Mouse (Mus musculus): ENCODE data around the gene Ccdc60. TPM values are rescaled to one million over a fixed set of nuclear protein-coding genes. Genes with fewer than 3 reads are reported as not detected.
A peak's percentile ranks its signal among the peaks of the same experiment; 100 is the strongest.

Ccdc60 gene
- polyA plus RNA-seq, 1 experiment from 2014 or later, result 0.39 TPM

DNA sequence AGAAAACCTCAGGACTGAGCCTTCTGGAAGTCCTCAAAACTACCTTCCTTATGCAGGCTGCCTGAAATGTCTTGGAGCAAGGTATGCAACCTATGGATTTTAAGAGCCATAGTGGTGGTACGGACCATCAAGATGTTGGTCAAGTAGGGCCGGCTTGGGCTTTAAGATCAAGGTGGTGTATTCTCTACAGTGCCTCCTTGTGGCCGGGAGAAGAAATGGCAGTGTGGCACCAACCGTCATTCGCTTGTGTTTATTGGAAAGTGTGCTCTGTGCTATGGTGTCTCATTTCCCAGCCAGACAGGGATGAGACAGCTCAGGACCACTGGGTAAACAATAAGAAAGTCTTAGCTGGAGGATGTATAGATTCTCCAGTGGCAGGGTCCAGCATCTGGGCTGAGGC is 76.1 kb downstream of the Ccdc60 start:
- WGBS, result 65% methylated on average over 5 of the region's 5 CpGs
- H3K9me3 ChIP-seq (replicated peaks; ENCODE audit: low read length), result no peaks in the 10 kb centered on the region
- H3K4me1 ChIP-seq (replicated peaks; ENCODE audit: insufficient read depth, low read length), result no peaks in the 10 kb centered on the region
- no peaks in the 10 kb centered on the region for H3K27me3 ChIP-seq (ENCODE audit: insufficient read depth, low read length)
- H3K27ac ChIP-seq, result no peak overlapping the region
- peak; percentile 56; the same call in 1 of the 2 replicates for TF ChIP-seq CTCF (IDR thresholded peaks at IDR 0.05; ENCODE audit: low read depth)
- ATAC-seq (replicated peaks; ENCODE audit: low FRiP score, low read depth) (no peak), DNase-seq (ENCODE audit: low spot score) (no peak)
- no peaks in the 10 kb centered on the region for H3K36me3 ChIP-seq (ENCODE audit: insufficient read depth, low read length)
- H3K4me3 ChIP-seq (replicated peaks; ENCODE audit: low read depth, low read length), result no peak overlapping the region
- H3K9ac ChIP-seq (ENCODE audit: low read depth, low read length), result no peak overlapping the region
- no peak overlapping the region for H3K4me2 ChIP-seq (ENCODE audit: low read length)

- Histone ChIP-seq H3K9ac (ENCODE audit: low read depth, low read length) (no peak overlapping the region), H3K27ac (no peak overlapping the region), H3K36me3 (ENCODE audit: insufficient read depth, low read length) (no peaks in the 10 kb centered on the region), H3K4me1 (replicated peaks; ENCODE audit: insufficient read depth, low read length) (no peaks in the 10 kb centered on the region), H3K4me2 (ENCODE audit: low read length) (no peak overlapping the region), H3K9me3 (replicated peaks; ENCODE audit: low read length) (no peaks in the 10 kb centered on the region), H3K27me3 (ENCODE audit: insufficient read depth, low read length) (no peaks in the 10 kb centered on the region), H3K4me3 (replicated peaks; ENCODE audit: low read depth, low read length) (no peak overlapping the region)
- ATAC-seq (replicated peaks; ENCODE audit: low FRiP score, low read depth) (no peak), DNase-seq (ENCODE audit: low spot score) (no peak)
- WGBS, result 42% methylated on average over 11 of the region's 11 CpGs
- TF ChIP-seq CTCF (IDR thresholded peaks at IDR 0.05; ENCODE audit: low read depth), result no peak
These were observed 79.2 kb downstream of the Ccdc60 start for GRCm38 (mm10) chr5:116209378-116210091.

- TF ChIP-seq CTCF (IDR thresholded peaks at IDR 0.05; ENCODE audit: low read depth), result no peak
- Histone ChIP-seq H3K4me1 (replicated peaks; ENCODE audit: insufficient read depth, low read length) (no peaks in the 10 kb centered on the region), H3K36me3 (ENCODE audit: insufficient read depth, low read length) (no peaks in the 10 kb centered on the region), H3K27ac (no peak overlapping the region), H3K4me3 (replicated peaks; ENCODE audit: low read depth, low read length) (no peak overlapping the region), H3K4me2 (ENCODE audit: low read length) (no peak overlapping the region), H3K27me3 (ENCODE audit: insufficient read depth, low read length) (no peaks in the 10 kb centered on the region), H3K9me3 (replicated peaks; ENCODE audit: low read length) (no peaks in the 10 kb centered on the region), H3K9ac (ENCODE audit: low read depth, low read length) (no peak overlapping the region)
- no peak for DNase-seq (ENCODE audit: low spot score)
- WGBS, result 29% methylated on average over 16 of the region's 16 CpGs
- ATAC-seq (replicated peaks; ENCODE audit: low FRiP score, low read depth), result no peak; the same call in 1 of the 2 replicates
These were observed 79.9 kb downstream of the Ccdc60 start for GRCm38 (mm10) chr5:116208741-116209368.

GRCm38 (mm10) chr5:116202692-116203091 is 86.1 kb downstream of the Ccdc60 start:
- H3K4me3 ChIP-seq (replicated peaks; ENCODE audit: low read depth, low read length), result no peak overlapping the region
- no peaks in the 10 kb centered on the region for H3K9me3 ChIP-seq (replicated peaks; ENCODE audit: low read length)
- H3K27me3 ChIP-seq (ENCODE audit: insufficient read depth, low read length), result no peaks in the 10 kb centered on the region
- no peak overlapping the region for H3K9ac ChIP-seq (ENCODE audit: low read depth, low read length)
- TF ChIP-seq CTCF (IDR thresholded peaks at IDR 0.05; ENCODE audit: low read depth), result no peak
- no peaks in the 10 kb centered on the region for H3K36me3 ChIP-seq (ENCODE audit: insufficient read depth, low read length)
- H3K4me2 ChIP-seq (ENCODE audit: low read length), result no peak overlapping the region
- 52% methylated on average over 5 of the region's 5 CpGs for WGBS
- DNase-seq (ENCODE audit: low spot score) (no peak), ATAC-seq (replicated peaks; ENCODE audit: low FRiP score, low read depth) (no peak)
- no peaks in the 10 kb centered on the region for H3K4me1 ChIP-seq (replicated peaks; ENCODE audit: insufficient read depth, low read length)
- no peak overlapping the region for H3K27ac ChIP-seq

GRCm38 (mm10) chr5:116194499-116194898 is 94.3 kb downstream of the Ccdc60 start:
- Histone ChIP-seq H3K27ac (no peak overlapping the region), H3K27me3 (ENCODE audit: insufficient read depth, low read length) (no peaks in the 10 kb centered on the region), H3K4me1 (replicated peaks; ENCODE audit: insufficient read depth, low read length) (no peaks in the 10 kb centered on the region), H3K36me3 (ENCODE audit: insufficient read depth, low read length) (no peaks in the 10 kb centered on the region), H3K9me3 (replicated peaks; ENCODE audit: low read length) (no peaks in the 10 kb centered on the region), H3K9ac (ENCODE audit: low read depth, low read length) (no peak overlapping the region), H3K4me3 (replicated peaks; ENCODE audit: low read depth, low read length) (no peak overlapping the region), H3K4me2 (ENCODE audit: low read length) (no peak overlapping the region)
- WGBS, result 23% methylated on average over 11 of the region's 11 CpGs
- no peak for TF ChIP-seq CTCF (IDR thresholded peaks at IDR 0.05; ENCODE audit: low read depth)
- DNase-seq (ENCODE audit: low spot score) (no peak), ATAC-seq (replicated peaks; ENCODE audit: low FRiP score, low read depth) (no peak)

DNA sequence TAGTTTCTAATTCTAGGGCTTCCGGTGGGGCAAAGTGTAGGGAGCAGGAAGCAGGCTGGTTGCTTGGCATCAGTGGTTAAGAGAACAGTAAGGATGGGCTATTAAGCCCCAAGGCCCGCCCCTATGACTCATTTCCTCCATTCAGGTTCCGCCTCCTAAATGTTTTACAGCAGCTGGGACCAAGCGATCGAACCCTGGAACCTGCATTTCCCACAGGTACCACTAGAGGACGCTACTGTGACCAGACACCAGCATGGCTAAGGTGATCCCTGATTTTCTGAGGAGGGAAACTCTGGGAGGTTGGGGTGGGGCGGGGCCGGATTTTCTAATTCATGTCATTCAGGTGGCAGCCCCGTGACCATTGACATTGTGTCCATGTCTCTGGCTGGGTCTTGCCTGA is 96.1 kb downstream of the Ccdc60 start:
- H3K27ac ChIP-seq, result no peak overlapping the region
- no peak overlapping the region for H3K9ac ChIP-seq (ENCODE audit: low read depth, low read length)
- no peak for ATAC-seq (replicated peaks; ENCODE audit: low FRiP score, low read depth)
- H3K4me1 ChIP-seq (replicated peaks; ENCODE audit: insufficient read depth, low read length), result no peaks in the 10 kb centered on the region
- DNase-seq (ENCODE audit: low spot score), result no peak
- no peak overlapping the region for H3K4me3 ChIP-seq (replicated peaks; ENCODE audit: low read depth, low read length)
- H3K36me3 ChIP-seq (ENCODE audit: insufficient read depth, low read length), result no peaks in the 10 kb centered on the region
- H3K9me3 ChIP-seq (replicated peaks; ENCODE audit: low read length), result no peaks in the 10 kb centered on the region
- H3K4me2 ChIP-seq (ENCODE audit: low read length), result no peak overlapping the region
- 68% methylated on average over 9 of the region's 9 CpGs for WGBS
- no peaks in the 10 kb centered on the region for H3K27me3 ChIP-seq (ENCODE audit: insufficient read depth, low read length)
- TF ChIP-seq CTCF (IDR thresholded peaks at IDR 0.05; ENCODE audit: low read depth), result peak; percentile 27; the same call in 1 of the 2 replicates

All from kidney, postnatal 0 days (tissue).